Mouse (Mus musculus): Measurements from ENCODE around the gene Mttp. TPM values are rescaled to one million over a fixed set of nuclear protein-coding genes. Genes with fewer than 3 reads are reported as not detected.

Mttp gene
- total and polyA plus RNA-seq, 3 experiments, result 2.5 to 4.4 TPM; not detected in 1

GRCm38 (mm10) chr3:138110910-138111782, 33.6 kb downstream of the Mttp start:
- no peak overlapping the region for H3K9ac ChIP-seq (ENCODE audit: control insufficient read depth, low read depth, low read length, poor library complexity, severe bottlenecking)
- no peak overlapping the region for H3K4me3 ChIP-seq (ENCODE audit: control insufficient read depth in 1 of 2, insufficient read depth in 1 of 2, low read depth in 2 of 2, low read length in 2 of 2)
- no peak overlapping the region for H3K27ac ChIP-seq (ENCODE audit: control insufficient read depth, low read depth, low read length)
- no peaks in the 10 kb centered on the region for H3K9me3 ChIP-seq (replicated peaks; ENCODE audit: insufficient read depth, low read length)
- TF ChIP-seq USF2 (IDR thresholded peaks at IDR 0.05; ENCODE audit: borderline replicate concordance in 1 of 2, insufficient read depth in 1 of 2, low read depth in 1 of 2, low read length in 2 of 2) (no peak), ZNF384 (IDR thresholded peaks at IDR 0.05; ENCODE audit: low read depth, low read length) (no peak), RAD21 (IDR thresholded peaks at IDR 0.05; ENCODE audit: low read depth, low read length) (no peak), USF1 (IDR thresholded peaks at IDR 0.05; ENCODE audit: low read depth, low read length) (no peak), HCFC1 (IDR thresholded peaks at IDR 0.05; ENCODE audit: low read depth, low read length) (no peak), KAT2A (conservative IDR thresholded peaks at IDR 0.05; ENCODE audit: low read depth, low read length) (no peak), CTCF (IDR thresholded peaks at IDR 0.05 in 2 of 3, conservative IDR thresholded peaks at IDR 0.05 in 1 of 3; ENCODE audit: control insufficient read depth in 1 of 3, insufficient read depth in 1 of 3, low read depth in 2 of 3, low read length in 3 of 3, poor library complexity in 1 of 3, severe bottlenecking in 1 of 3) (no peak), POLR2A (IDR thresholded peaks at IDR 0.05; ENCODE audit: control insufficient read depth in 1 of 2, insufficient read depth in 1 of 2, low read depth in 1 of 2, low read length in 2 of 2, poor library complexity in 1 of 2) (no peak), ELF1 (IDR thresholded peaks at IDR 0.05; ENCODE audit: low read depth, low read length) (no peak), POLR2AphosphoS5 (IDR thresholded peaks at IDR 0.05; ENCODE audit: borderline replicate concordance, low read depth, low read length) (no peak), MEF2A (IDR thresholded peaks at IDR 0.05; ENCODE audit: extremely low read depth, insufficient replicate concordance, low read depth, low read length, poor library complexity, severe bottlenecking) (no peak), MYB (IDR thresholded peaks at IDR 0.05; ENCODE audit: low read depth, low read length) (no peak), CHD1 (IDR thresholded peaks at IDR 0.05; ENCODE audit: low read depth, low read length) (no peak)
- DNase-seq (ENCODE audit: low read depth, low spot score), result no peak
- H3K36me3 ChIP-seq (ENCODE audit: control insufficient read depth in 1 of 2, insufficient read depth in 2 of 2, low read length in 2 of 2), result no peaks in the 10 kb centered on the region
- no peaks in the 10 kb centered on the region; the same call in 1 of the 2 replicates for H3K79me2 ChIP-seq (ENCODE audit: control insufficient read depth, insufficient read depth, low read length, poor library complexity)
- H3K4me1 ChIP-seq (ENCODE audit: control insufficient read depth in 1 of 2, insufficient read depth in 2 of 2, low read length in 2 of 2), result no peaks in the 10 kb centered on the region
- H3K27me3 ChIP-seq (ENCODE audit: control insufficient read depth in 1 of 2, insufficient read depth in 2 of 2, low read length in 2 of 2), result no peaks in the 10 kb centered on the region

- H3K27ac ChIP-seq (ENCODE audit: control insufficient read depth, low read depth, low read length), result no peak overlapping the region
- H3K9me3 ChIP-seq (replicated peaks; ENCODE audit: insufficient read depth, low read length), result no peaks in the 10 kb centered on the region
- no peaks in the 10 kb centered on the region for H3K36me3 ChIP-seq (ENCODE audit: control insufficient read depth in 1 of 2, insufficient read depth in 2 of 2, low read length in 2 of 2)
- DNase-seq (ENCODE audit: low read depth, low spot score), result no peak
- H3K4me1 ChIP-seq (ENCODE audit: control insufficient read depth in 1 of 2, insufficient read depth in 2 of 2, low read length in 2 of 2), result no peaks in the 10 kb centered on the region
- no peak overlapping the region for H3K9ac ChIP-seq (ENCODE audit: control insufficient read depth, low read depth, low read length, poor library complexity, severe bottlenecking)
- H3K27me3 ChIP-seq (ENCODE audit: control insufficient read depth in 1 of 2, insufficient read depth in 2 of 2, low read length in 2 of 2), result no peaks in the 10 kb centered on the region
- H3K4me3 ChIP-seq (ENCODE audit: control insufficient read depth in 1 of 2, insufficient read depth in 1 of 2, low read depth in 2 of 2, low read length in 2 of 2), result no peak overlapping the region
- TF ChIP-seq RCOR1 (IDR thresholded peaks at IDR 0.05; ENCODE audit: low read depth, low read length) (no peak), SMC3 (IDR thresholded peaks at IDR 0.05; ENCODE audit: low read depth, low read length) (no peak), ZKSCAN1 (IDR thresholded peaks at IDR 0.05; ENCODE audit: low read depth, low read length) (no peak), MYB (IDR thresholded peaks at IDR 0.05; ENCODE audit: low read depth, low read length) (no peak), CTCF (IDR thresholded peaks at IDR 0.05 in 2 of 3, conservative IDR thresholded peaks at IDR 0.05 in 1 of 3; ENCODE audit: control insufficient read depth in 1 of 3, insufficient read depth in 1 of 3, low read depth in 2 of 3, low read length in 3 of 3, poor library complexity in 1 of 3, severe bottlenecking in 1 of 3) (no peak), POLR2AphosphoS2 (IDR thresholded peaks at IDR 0.05; ENCODE audit: low read length) (no peak), TBP (IDR thresholded peaks at IDR 0.05; ENCODE audit: low read depth, low read length) (no peak), NRF1 (IDR thresholded peaks at IDR 0.05; ENCODE audit: insufficient read depth, low read depth, low read length, poor library complexity, severe bottlenecking) (no peak), MAX (IDR thresholded peaks at IDR 0.05; ENCODE audit: low read length) (no peak), TCF12 (IDR thresholded peaks at IDR 0.05; ENCODE audit: low read depth, low read length) (no peak), MAFK (IDR thresholded peaks at IDR 0.05; ENCODE audit: borderline replicate concordance, low read depth, low read length) (no peak), POLR2A (IDR thresholded peaks at IDR 0.05; ENCODE audit: control insufficient read depth in 1 of 2, insufficient read depth in 1 of 2, low read depth in 1 of 2, low read length in 2 of 2, poor library complexity in 1 of 2) (no peak), JUND (IDR thresholded peaks at IDR 0.05; ENCODE audit: low read depth, low read length) (no peak), ZMIZ1 (IDR thresholded peaks at IDR 0.05; ENCODE audit: low read depth, low read length) (no peak), CHD2 (IDR thresholded peaks at IDR 0.05; ENCODE audit: low read length) (no peak), EP300 (IDR thresholded peaks at IDR 0.05; ENCODE audit: low read depth in 1 of 2, low read length in 2 of 2) (no peak), UBTF (IDR thresholded peaks at IDR 0.05; ENCODE audit: borderline replicate concordance, insufficient read depth, low read depth, low read length) (no peak), HCFC1 (IDR thresholded peaks at IDR 0.05; ENCODE audit: low read depth, low read length) (no peak)
- H3K79me2 ChIP-seq (ENCODE audit: control insufficient read depth, insufficient read depth, low read length, poor library complexity), result no peaks in the 10 kb centered on the region
Observed at GRCm38 (mm10) chr3:138106887-138107286, 37.9 kb downstream of the Mttp start.

Data from MEL (cell line).